ENCODE assay signal across 20 mouse cellular contexts in the genomic region with DNA sequence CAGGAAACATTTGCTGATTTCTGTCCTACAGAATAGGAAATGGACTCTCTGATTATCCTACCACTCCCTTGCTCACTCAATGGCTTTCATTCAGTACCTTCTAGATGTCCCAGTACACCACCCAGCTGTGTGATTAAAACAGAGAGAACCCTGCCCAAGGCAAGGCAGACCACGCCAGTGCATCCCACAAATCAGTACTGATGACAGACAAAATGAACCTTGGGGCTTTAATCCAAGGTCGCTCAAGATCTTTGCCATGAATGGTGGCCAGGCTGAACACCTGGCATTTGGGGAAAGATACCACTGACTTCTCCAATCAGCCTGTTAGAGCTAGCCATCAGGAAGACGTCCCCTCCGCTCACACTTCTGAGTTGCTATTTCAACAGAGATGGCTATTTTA.
"Had no signal": no experiment of that assay in that cellular context is flagged by ENCODE, and none has a peak within 500 bp of the region (broad histone marks: within the 10 kb centered on the region; RNA-seq: fewer than 3 reads in every experiment).

No protein-coding gene starts in this region.

- H3K27ac ChIP-seq: kidney, postnatal 0 days; layer of hippocampus, adult 2 months; left cerebral cortex, adult 2 months; liver, embryonic 13.5 days; midbrain, embryonic 12.5 days; neural tube, embryonic 13.5 days; stomach, postnatal 0 days had no signal

- H3K27me3 ChIP-seq: liver, embryonic 13.5 days; neural tube, embryonic 13.5 days had no signal

- DNase-seq: kidney, adult 2 months; kidney, postnatal 25 days; layer of hippocampus, adult 9-11 months; layer of hippocampus, postnatal 36 days; liver, embryonic 13.5 days; lung, adult 2 months; lung, postnatal 14 days; lung, postnatal 4 days; retina, postnatal 1 day; right cerebral cortex, postnatal 14 days; right cerebral cortex, postnatal 4 days; thymus, adult 18-20 months; thymus, postnatal 36 days had no signal

- H3K36me3 ChIP-seq: liver, embryonic 13.5 days; midbrain, embryonic 12.5 days; neural tube, embryonic 13.5 days had no signal

- H3K4me1 ChIP-seq: liver, embryonic 13.5 days; midbrain, embryonic 12.5 days had no signal

- H3K4me3 ChIP-seq: layer of hippocampus, adult 2 months; left cerebral cortex, adult 2 months; liver, embryonic 13.5 days; midbrain, embryonic 12.5 days; myocyte; neural tube, embryonic 13.5 days had no signal
